Mouse (Mus musculus) left cerebral cortex, adult 18-20 months (tissue): ENCODE measurements around the gene P4ha3. TPM values are rescaled to one million over a fixed set of nuclear protein-coding genes. Genes with fewer than 3 reads are reported as not detected.
"Not testable (repeated sequence)": the region's sequence is repeated elsewhere in the genome, so short reads cannot be mapped to it uniquely, and the experiment has no call there.

Experiments used
- DNase-seq, 2 experiments: peaks; one replicate each; pipeline ENCODE4 v3.0.0; 2021 to 2022; ENCODE audit warnings: low spot score in 2 of 2, mixed read lengths in 1 of 2
- long read RNA-seq, 2 experiments: library from polyadenylated mRNA; stranded (forward); transcript quantifications; one replicate each; pipeline ENCODE4 v2.0.0; 2021
- total RNA-seq, 2 experiments: library from RNA; stranded (reverse); gene quantifications; 2 replicates each; pipeline ENCODE4 v1.2.3; 2021

P4ha3 gene
- total RNA-seq, result 1 to 10 TPM; 5.0 to 6.4 TPM
- long read RNA-seq, experiment 1, partial matches to known transcripts, result 0 of 3 reads
- long read RNA-seq, experiment 1, other reads (novel, unspliced or antisense), result 0 of 3 reads
- long read RNA-seq, experiment 2, partial matches to known transcripts, result 0 of 1 reads
- long read RNA-seq, experiment 2, other reads (novel, unspliced or antisense), result 0 of 1 reads

DNA sequence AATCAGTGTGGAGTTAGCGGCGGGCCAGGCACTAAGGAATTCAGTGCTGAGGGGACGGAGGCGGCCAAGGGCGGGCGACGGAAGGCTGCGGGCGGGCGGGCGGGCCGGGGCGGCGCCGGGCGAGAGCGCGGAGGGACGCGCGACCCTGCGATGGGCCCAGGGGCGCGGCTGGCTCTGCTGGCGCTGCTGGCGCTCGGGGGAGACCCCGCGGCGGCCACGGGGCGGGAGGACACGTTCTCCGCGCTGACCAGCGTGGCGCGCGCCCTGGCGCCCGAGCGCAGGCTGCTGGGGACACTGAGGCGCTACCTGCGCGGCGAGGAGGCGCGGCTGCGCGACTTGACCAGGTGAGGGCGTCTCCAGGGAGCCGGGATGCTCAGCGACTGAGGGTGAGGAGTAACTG, at the start of gene P4ha3:
Gene P4ha3, plus strand, starts transcription at position 138 of the 400 bp plus-strand sequence.
- peak; percentile 44 to 48 for DNase-seq

DNA sequence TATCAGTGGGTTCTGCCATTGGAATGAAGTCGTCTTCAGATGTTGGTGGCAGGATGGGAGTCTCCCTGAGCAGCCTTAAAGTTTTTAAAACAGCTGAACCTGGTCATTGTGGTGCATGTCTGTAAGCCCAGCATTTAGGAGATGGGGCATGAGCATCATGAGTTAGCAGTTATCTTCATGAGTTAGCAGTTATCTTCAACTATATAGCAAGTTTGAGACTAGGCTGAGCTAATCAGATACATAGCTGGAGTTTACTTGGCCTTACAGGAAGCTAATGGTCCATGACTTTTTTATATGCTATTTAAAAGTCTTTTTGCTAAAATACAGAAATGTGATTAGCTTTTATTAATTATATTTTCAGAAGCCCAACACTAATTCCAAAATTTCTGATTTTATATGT, 47.0 kb upstream of the P4ha3 start:
- no peak for DNase-seq

DNA sequence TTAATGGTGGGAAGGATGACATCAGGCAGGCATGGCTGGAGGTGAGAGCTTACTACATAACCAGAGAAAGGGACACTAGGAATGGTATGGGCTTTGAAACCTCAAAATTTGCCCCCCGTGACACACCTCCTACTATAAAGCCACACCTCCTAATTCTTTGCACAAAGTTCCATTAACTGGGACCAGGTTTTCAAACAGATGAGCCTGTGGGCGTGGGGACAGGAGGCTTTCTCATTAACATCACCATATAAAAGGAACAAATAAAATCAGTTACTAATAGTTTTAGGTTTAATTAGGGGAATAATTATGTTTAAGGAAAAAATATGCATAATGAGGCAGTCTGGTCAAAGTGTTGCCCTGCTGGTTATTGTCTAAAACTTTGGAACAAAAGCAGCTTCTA, 44.7 kb upstream of the P4ha3 start:
- DNase-seq, result no peak

DNA sequence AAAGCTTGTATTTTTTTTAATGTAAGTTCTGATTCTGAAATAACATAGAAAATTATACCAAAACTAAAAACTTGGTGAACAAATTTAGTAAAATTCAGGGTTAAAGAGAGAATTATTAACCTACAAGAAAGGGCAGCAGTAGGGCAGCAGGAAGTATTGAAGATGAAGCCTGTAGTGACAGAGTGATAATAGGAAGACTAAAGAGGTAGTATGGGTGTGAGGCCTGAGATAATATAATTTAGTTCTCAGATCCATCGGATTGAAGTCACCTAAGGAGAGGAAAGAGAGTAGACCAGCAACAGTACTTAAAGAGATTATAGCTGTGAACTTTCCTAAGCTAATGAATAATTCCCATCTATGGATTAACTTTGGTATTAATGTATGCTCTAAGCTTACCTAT, 42.3 kb upstream of the P4ha3 start:
- DNase-seq, result no peak

DNA sequence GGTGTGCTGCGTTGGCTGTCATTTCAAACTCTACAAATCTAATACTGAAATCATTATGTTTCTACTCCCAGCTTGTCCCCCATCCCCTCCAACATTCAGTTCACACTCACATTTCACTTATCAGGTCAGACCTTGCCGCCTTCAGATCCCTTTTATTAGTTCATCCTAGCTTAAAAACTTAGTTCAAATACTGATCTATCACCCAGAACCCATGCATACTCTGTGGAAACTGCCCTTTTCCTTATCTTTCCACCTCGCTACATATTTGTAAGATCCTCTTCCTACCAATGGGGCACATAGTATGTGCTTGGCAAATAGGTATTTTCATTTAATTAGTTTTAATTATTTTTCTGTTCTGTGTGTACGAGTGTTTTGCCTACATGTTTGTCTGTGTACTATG, 41.1 kb upstream of the P4ha3 start:
- no peak for DNase-seq

DNA sequence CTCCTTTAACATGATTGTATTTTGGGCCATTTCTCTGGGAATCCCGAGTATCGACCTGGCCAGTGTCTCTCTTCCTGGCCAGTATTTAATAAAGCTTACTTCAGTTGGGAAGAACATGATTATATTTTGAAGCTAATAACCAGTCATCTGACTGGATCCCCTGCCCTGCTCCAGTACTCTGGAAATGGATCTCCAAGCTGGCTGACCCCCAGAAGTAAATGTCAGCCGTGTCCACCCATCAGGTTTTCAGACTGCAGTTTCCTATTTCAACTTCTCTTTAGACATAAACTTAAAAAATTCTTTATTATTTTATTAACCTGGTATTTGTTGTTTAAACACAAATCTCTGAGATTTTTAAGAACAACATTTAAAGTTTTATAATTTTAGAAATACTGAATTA, 40.1 kb upstream of the P4ha3 start:
- no peak for DNase-seq

DNA sequence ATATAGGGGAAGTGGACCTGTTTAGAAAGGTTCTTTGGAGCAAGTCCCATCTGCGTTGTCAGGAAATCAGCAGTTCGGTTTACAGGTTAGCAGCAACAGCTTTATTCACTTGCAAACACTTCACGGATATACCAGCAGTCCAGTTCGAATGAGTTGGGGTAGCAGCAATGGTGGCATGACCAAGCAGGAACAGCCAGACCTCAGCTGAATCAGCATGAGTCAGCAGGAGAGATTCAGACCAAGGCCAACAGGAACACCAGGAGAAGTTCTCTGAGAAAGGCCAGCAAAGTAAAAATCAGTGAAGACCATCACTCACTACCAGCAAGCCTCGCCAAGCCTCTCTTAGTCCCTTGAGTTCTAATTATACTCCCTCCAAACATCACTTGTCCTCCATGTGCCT, 34.7 kb upstream of the P4ha3 start:
- no peak for DNase-seq

DNA sequence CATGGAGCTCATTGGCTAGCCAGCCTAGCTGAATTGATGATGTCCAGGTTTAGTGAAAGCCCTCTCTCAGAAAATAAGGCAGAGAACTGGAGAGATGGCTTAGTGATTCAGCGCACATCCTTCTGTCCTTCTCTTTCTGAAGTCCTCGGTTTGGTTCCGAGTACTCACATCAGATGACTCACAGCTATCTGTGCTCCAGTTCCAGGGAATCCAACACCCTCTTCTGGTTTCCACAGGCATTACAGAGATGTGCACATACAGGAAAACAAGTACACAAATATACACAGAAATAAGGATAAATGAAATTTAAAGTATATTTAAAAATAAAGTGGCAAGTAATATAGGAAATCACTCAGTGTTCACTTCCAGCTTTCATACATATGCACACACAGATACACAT, 23.0 kb upstream of the P4ha3 start:
- no peak for DNase-seq

DNA sequence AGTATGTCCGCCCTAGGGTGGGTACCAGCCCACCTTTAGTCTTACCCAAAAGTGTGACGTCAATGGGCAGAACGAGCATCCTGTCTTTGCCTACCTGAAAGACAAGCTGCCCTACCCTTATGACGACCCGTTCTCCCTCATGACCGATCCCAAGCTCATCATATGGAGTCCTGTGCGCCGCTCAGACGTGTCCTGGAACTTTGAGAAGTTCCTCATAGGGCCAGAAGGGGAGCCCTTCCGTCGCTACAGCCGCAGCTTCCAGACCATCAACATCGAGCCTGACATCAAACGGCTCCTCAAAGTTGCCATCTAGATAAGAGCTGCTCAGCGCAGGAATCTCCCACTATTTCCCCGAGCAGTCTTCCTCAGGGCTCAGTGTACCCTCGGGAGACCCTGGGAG, 20.4 kb upstream of the P4ha3 start:
- not testable (repeated sequence) for DNase-seq

DNA sequence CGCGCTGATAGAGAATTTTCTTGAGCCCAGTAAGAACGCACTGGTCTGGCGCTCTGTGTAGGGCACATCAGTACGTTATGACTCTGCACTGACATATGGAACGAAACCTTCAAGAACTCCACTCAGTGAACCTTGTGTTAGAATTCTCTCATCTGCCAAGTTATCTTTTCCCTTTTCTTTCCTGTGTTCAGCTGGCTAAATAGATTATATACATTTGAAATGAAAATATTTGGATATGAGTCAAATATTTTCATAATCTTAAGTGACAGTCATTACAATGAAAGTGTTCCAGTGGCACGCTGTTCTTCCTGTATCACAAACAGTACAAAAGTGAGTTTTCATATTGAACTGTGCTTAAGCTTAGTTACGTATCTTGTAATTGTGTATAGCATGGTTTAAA, 13.0 kb upstream of the P4ha3 start:
- no peak for DNase-seq

DNA sequence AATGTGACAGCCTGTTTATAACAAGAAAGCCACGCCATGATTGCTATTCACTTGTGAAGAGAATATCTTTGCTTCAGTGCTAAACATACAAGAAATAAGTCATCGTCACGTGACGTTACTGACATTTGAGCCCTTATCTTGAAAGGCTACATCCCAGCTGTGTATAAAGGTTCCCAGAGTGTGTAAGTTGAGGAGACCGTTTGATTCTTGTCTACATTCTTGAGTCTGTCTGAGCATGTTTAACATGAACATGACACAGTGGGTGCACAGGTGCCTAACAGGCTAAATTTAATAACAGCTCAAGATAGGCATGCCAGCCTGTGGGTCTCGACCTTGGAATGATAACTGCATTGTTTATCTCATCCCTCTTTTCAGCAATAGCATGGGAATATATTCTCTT, 10.8 kb upstream of the P4ha3 start:
- no peak for DNase-seq

DNA sequence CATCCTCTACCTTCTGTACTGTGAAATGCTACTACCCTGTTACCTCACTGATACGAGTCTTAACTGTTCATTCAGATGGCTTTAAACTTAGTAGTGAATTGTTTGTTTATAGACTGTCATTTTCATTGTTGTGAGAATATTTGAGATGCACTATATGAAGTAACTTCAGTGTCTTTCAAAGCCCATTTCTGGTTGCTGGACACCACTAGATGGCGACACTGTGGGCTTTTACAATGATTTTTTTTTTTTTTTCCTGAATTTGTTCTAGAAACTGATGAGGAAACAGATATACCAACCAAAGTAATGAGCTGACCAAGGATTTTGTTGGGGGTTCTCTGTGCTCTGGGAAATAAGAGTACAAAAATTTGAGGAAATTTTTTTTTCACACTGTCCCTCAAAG, 8.9 kb upstream of the P4ha3 start:
- no peak for DNase-seq

DNA sequence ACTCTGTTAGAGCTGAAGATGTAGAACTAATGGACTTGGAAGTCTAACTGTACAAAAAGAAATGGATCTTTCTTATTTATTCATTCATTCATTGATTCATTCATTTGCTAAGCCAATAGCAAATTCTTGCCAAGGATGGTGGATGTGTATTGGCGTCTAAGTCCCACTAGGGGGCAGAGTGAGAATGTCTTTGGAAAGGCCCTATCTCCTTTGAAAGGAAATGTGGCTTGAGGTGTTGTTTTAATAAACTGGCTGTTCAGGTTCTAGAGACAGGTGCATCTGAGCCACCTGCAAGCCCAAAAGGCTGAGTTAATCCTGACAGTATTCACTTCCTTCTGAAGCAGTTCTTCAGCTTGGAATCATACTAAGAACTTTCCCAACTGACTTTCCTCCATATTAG, 5.5 kb upstream of the P4ha3 start:
- DNase-seq, result peak in 1 of 2 experiments; percentile 53

DNA sequence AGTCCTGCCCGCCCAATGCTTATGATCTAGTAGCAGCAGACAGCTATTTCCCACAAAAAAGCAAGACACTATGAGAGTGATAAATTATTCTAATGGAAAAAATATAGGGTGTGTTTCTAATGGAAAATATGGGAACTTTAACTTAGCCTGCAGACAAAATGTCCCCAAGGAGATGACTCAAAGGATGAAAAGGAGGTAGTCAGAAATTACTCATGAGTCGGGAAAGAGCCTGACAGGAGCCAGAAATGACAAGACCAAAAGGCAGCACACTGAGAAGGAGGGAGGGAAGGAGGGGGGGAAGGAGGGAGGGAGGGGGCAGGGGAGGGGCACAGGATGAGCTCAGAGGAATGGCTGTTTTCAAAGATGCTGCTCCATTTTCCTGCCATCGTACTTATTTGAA, 3.7 kb upstream of the P4ha3 start:
- no peak for DNase-seq

DNA sequence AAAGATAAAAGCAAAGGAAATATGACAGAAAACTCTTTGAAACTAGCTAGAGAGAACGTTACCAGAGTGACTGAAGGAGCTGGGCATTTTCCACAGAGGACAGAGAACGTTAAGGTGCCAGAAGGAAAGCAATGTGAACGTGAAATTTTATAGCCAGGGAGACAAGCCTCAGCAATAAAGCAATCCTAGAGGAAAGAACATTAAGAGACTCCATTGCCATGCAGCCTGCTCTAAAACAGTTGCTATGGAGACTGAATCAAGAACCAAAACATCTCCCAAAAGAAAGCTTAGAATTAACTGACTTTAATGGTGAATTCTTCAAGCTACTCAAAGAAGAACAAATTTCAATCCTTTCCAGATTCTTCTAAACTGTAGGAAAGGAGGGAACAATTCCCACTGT, 2.0 kb upstream of the P4ha3 start:
- DNase-seq, result no peak

DNA sequence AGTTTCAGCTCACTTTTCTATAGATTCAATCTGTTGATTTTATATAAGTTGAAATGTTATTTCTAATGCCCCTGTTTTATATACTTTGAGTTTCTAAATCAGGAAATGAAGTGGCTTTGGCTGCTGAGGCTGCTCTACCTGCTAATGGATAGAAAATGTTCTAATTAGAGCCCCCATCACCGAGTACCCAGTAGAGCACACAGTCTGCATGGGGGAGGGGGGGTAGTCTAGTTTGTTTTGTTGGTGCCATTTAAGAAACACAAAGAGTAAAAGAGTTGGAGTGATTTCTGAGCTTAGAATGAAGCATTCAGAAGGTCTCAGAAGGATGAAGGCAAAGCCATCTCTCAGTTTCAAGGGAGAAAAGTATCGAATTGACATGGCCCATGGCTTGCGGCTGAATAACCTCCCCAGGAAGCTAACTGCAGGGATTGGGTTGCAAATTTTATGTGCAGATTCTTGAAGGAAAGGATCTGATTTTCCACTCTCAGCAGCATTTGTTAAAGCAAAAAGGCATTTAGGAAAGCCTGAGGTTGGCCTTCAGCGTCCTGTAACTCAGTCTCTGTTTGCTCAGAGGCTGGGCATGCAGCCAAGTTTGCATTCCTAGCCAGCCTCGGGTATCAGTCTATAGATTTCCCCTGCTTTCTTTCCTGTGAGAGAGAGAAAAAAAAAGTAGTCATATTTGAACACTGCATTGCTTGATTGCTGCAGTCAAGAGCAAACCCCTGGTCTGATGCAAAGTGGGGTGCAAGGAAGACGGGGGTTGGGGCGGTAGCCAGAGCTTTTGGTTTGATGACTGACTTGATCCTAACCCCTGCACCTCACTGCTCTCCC, 2.6 kb downstream of the P4ha3 start:
- DNase-seq, result no peak

DNA sequence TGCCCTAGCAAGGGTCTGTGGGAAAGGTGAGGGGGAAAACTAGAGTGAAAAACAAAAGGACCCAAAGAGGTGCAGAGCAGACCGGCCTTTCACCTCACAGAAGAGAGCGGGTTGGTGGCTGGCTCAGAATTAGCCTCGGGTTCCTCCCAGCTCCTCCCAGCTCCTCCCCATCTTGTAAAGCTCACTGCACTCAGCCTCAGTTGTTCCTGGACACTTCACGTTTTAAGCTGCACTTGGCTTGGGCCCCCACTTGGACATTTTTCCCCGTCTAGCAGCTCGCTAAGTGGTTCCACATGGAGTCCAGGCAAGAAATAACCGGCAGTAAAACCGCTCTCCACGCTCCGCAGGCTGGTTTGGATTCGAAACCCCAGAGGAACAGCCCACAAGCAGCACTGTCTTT, 3.3 kb downstream of the P4ha3 start:
- DNase-seq, result no peak

DNA sequence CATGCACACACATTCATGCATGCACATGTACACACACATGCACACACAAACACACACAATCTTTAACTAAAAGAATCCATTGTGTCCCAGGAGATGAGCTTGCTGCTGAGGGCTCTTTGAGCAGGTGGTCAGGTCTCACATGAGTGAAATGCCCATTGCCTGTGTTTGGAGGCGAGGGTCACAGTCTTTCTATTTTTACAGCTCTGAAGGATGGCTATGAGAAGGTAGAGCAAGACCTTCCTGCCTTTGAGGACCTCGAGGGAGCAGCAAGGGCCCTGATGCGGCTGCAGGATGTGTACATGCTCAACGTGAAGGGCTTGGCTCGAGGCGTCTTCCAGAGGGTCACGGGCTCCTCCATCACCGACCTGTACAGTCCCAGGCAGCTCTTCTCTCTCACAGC, 8.2 kb downstream of the P4ha3 start:
- DNase-seq, result no peak

DNA sequence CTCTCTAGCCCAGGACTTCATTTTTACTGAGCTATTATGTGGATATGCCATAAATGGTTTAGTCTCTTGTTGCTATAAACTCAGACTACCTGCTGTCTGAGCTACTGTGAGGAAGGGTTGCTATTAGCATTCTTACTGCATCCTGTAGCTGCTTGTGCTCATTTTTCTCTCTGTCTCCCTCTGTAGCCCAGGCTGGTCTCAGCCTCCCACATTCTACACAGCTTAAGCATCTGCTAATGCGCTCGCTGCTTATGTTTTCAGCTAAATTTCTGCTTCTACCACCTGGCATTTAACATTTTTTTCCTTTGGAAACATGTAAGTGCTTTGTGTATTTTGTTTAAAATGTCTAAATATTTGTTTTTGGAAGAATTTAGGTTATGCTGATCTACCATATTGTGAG, 10.4 kb downstream of the P4ha3 start:
- no peak for DNase-seq

DNA sequence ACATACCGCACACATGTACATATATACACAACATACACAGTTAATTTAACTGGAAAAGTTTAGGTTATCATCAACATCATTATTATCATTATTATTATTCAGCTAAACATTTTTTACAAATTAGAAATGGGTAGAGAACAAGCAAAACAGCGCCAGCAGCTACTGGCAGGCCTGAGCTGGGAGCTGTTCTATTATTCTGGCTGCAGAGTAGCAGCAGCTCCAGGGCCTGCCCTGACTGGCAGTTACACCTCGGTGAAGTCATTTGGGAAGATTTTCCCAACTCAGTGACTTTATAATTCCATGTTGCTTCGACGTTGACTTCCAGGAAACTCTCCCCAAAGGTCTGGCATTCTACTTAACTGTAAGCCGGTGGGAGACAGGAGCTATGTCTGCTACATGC, 11.4 kb downstream of the P4ha3 start:
- DNase-seq, result no peak

DNA sequence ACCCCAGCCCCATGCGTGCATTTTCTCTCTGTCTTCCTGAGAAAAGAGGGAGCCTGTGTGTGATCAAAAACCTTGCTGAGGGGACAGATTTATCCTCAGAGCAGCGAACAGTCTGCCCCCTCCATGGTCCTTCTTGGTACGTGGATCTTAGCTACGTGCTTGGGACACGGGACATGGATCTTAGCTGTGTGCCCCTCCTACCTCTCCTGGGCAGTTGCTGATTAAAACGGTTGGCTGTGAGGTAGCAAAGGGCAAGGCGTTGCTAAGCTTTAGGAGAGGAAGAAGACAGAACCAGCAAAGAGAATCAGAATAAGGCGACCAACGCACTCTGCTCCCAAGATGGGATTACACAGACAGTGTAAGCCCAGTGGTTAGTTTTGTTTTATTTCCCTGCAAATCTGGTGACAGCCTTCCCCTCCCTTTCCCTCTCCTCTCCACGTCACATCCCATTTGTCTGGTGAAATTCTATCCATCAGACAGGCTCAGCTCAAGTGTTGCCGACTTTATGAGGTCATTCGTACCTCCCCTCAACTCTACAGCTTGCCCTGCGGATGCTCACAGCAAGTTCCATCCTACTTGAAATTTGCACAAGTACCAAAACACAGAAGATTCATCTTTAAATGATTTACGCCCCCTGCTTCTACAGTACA, 13.7 kb downstream of the P4ha3 start:
- no peak for DNase-seq

DNA sequence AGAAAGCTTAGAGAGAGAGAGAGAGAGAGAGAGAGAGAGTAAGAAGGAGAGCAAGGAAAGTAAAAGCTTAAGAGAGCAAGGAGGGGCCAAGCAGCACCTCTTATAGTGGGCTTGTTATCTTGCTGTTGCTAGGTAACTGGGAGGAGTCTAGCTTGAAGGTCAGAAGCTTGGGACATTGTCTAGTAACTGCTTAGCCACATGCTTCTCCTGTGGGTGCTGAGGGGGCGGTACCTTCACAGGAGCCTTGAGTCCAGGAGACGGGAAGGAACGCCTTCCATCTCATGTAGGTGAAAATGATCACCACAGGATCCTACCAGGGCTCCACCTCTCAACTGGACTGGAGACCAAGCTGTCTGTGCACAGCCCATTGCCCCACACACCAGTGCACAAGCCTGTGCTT, 16.1 kb downstream of the P4ha3 start:
- DNase-seq, result no peak

DNA sequence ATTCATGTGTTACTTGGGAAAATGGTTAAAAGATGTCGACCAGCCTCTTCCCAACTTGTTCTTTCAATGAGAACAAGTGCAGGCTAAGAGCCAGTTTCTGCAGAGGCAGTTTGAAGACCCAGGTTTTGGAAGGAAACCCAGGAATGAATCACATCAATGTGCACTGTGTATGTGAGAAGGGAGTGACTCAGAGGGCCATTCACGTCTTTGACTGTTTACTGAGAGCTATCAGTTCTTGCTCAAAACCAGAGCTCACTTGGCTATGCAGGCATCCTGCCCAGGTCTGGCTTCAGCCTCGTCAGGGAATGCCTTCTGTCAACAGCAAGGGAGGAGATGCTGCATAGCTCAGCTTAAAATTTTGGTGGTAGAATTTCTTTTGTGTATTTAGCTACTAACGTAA, 17.0 kb downstream of the P4ha3 start:
- DNase-seq, result peak; percentile 75 to 79
